Mouse (Mus musculus): ENCODE results near the gene Vnn3.

The Vnn3 gene

GRCm38 (mm10) chr10:23852096-23852495 lies 834 bp downstream of the Vnn3 start:
- CTCF ChIA-PET: no interaction called here

GRCm38 (mm10) chr10:23864362-23865312 lies 13.4 kb downstream of the Vnn3 start:
- POLR2A ChIA-PET: interaction anchor here in 1 of 4 experiments (0.6 kb wide), 2 partner anchors 246 to 863 kb away, joined by 3 read pairs; no protein-coding TSS in a partner anchor
- CTCF ChIA-PET: no interaction called here

More at GRCm38 (mm10) chr10:23852096-23852495, 834 bp downstream of the Vnn3 start:
- POLR2A ChIA-PET: no interaction called here

GRCm38 (mm10) chr10:23880695-23881094 lies 29.4 kb downstream of the Vnn3 start:
- POLR2A ChIA-PET: no interaction called here
- CTCF ChIA-PET: interaction anchor here in 2 of 4 experiments (0.9 to 1.5 kb wide), 4 partner anchors 10 to 431 kb away, joined by 3 to 9 read pairs (median 5); no protein-coding TSS in a partner anchor

- POLR2A ChIA-PET: interaction anchor here in 1 of 4 experiments (0.7 kb wide), 1 partner anchor 1610 kb away, joined by 5 read pairs; no protein-coding TSS in a partner anchor
- CTCF ChIA-PET: interaction anchor here in 1 of 4 experiments (0.6 kb wide), 1 partner anchor 21 kb away, joined by 3 read pairs; no protein-coding TSS in a partner anchor
Observed at GRCm38 (mm10) chr10:23884910-23885309, 33.6 kb downstream of the Vnn3 start.

- ChIA-PET POLR2A (interaction anchor here in 1 of 4 experiments (1.0 kb wide), 2 partner anchors 52 to 70 kb away, joined by 3 to 4 read pairs; partner anchors contain the start of gene Taar2), CTCF (no interaction called here)
Observed at GRCm38 (mm10) chr10:23886060-23886459, 34.8 kb downstream of the Vnn3 start.

GRCm38 (mm10) chr10:23892987-23893386 lies 41.7 kb downstream of the Vnn3 start:
- POLR2A ChIA-PET: no interaction called here
- CTCF ChIA-PET: no interaction called here

GRCm38 (mm10) chr10:23894601-23895349 lies 43.5 kb downstream of the Vnn3 start, which contains the start of gene Vnn1:
Gene Vnn1, plus strand, starts transcription at chr10:23894688.
- ChIA-PET POLR2A (interaction anchor here in 2 of 4 experiments (0.6 to 0.8 kb wide), 3 partner anchors 78 to 266 kb away, joined by 3 to 4 read pairs (median 4); no protein-coding TSS in a partner anchor), CTCF (no interaction called here)

- ChIA-PET CTCF (no interaction called here), POLR2A (no interaction called here)
Observed at GRCm38 (mm10) chr10:23895376-23895775, 44.1 kb downstream of the Vnn3 start.

GRCm38 (mm10) chr10:23901119-23901518 lies 49.9 kb downstream of the Vnn3 start:
- POLR2A ChIA-PET: no interaction called here
- CTCF ChIA-PET: interaction anchor here in 1 of 4 experiments (0.7 kb wide), 1 partner anchor 81 kb away, joined by 3 read pairs; no protein-coding TSS in a partner anchor

- ChIA-PET POLR2A (no interaction called here), CTCF (interaction anchor here in 1 of 4 experiments (0.6 kb wide), 2 partner anchors 21 to 107 kb away, joined by 3 read pairs; no protein-coding TSS in a partner anchor)
Observed at GRCm38 (mm10) chr10:23905661-23906060, 54.4 kb downstream of the Vnn3 start.
